Mouse (Mus musculus) neural tube, embryonic 14.5 days (tissue): ENCODE data around the gene Lrrc49. TPM values are rescaled to one million over a fixed set of nuclear protein-coding genes. Genes with fewer than 3 reads are reported as not detected.
A peak's percentile ranks its signal among the peaks of the same experiment; 100 is the strongest.

ENCODE experiments used
- ATAC-seq: fragments of 200-750 bp; cut with Nextera tagmentation; 2 replicates; pipeline ENCODE4 v1.8.0; 2017; ENCODE audit warnings: low read depth, mild to moderate bottlenecking, moderate TSS enrichment, moderate library complexity
- H3K27ac ChIP-seq: fragments of 300-500 bp; sonication (generic); 2 replicates; pipeline ENCODE4 v1.5.1; 2014; ENCODE audit warnings: low read depth, mild to moderate bottlenecking, control low read depth, low read length, moderate library complexity, mixed read lengths
- H3K27me3 ChIP-seq: fragments of 300-500 bp; sonication (generic); 2 replicates; pipeline ENCODE4 v1.6.1; 2014; ENCODE audit warnings: low read length; ENCODE audit not compliant: control insufficient read depth, insufficient read depth
- H3K36me3 ChIP-seq: fragments of 300-500 bp; sonication (generic); 2 replicates; pipeline ENCODE4 v1.6.1; 2014; ENCODE audit warnings: low read length, mixed read lengths; ENCODE audit not compliant: control insufficient read depth, insufficient read depth
- H3K4me1 ChIP-seq: fragments of 300-500 bp; sonication (generic); 2 replicates; pipeline ENCODE4 v1.6.1; 2014; ENCODE audit warnings: low read length; ENCODE audit not compliant: control insufficient read depth, insufficient read depth
- H3K4me2 ChIP-seq: fragments of 300-500 bp; sonication (generic); 2 replicates; pipeline ENCODE4 v1.6.1; 2014; ENCODE audit warnings: mild to moderate bottlenecking, low read depth, low read length, control low read depth
- H3K4me3 ChIP-seq: fragments of 300-500 bp; sonication (generic); 2 replicates; pipeline ENCODE4 v1.5.1; 2014; ENCODE audit warnings: low read depth, low read length, control low read depth, mixed read lengths
- H3K9ac ChIP-seq: fragments of 300-500 bp; sonication (generic); replicated peaks from 2 replicates; pipeline ENCODE4 v1.6.1; 2014; ENCODE audit warnings: low read depth, mild to moderate bottlenecking, control low read depth, low read length, mixed read lengths
- H3K9me3 ChIP-seq: fragments of 300-500 bp; sonication (generic); 2 replicates; pipeline ENCODE4 v1.6.1; 2016; ENCODE audit warnings: low read length; ENCODE audit not compliant: control insufficient read depth
- WGBS: fragments of 180-500 bp; shearing (Covaris S2); extraction: QIAGEN DNeasy Blood & Tissue Kit; methylation state at CpG from one replicate; pipeline ENCODE4 v1.1.7; 2014; 5-methylcytosine and 5-hydroxymethylcytosine counted together
- polyA plus RNA-seq: library from polyadenylated mRNA; unstranded; fragments of >200 nt; fragmentation: Nextera tagmentation; extraction: Ambion mirVana; gene quantifications from 2 replicates; pipeline ENCODE4 v1.2.1, GENCODE M21; 2014

The Lrrc49 gene
- 84.0 and 91.0 TPM in 2 replicates for polyA plus RNA-seq

DNA sequence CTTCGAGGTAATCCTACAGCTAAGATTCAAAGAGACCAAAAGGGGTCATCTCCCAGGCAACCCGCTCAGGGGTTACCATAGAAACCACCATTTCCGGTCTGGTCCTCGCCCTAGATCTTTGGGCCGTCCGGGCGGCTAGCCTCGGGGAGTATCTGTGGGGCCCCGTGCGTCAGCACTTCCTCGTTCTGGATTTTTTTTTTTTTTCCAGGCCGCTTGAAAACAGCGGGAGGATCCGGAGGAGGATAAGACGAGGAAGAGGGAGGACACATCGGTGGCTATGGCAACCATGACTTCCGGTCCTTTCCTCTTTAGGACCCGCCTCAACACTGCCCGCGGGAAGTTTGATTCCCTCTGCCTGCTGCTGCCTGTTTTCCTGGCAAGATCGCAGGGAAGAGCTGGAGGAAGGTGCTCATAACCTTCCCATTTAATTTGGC lies at the start of gene Lrrc49:
Lrrc49 (minus strand) TSS at position 268 of the 434 bp plus-strand sequence.
- H3K27me3 ChIP-seq: no peaks in the 10 kb centered on the region
- WGBS: 1% methylated on average over 21 of the region's 21 CpGs
- H3K4me1 ChIP-seq: 0 out of 2 replicates have a peak, but pooled peaks cover 7% of the 10 kb centered on the region
- peak within 1 kb of the TSS; percentile 96 for H3K27ac ChIP-seq
- no peaks in the 10 kb centered on the region for H3K9me3 ChIP-seq
- peaks cover 11% of the 10 kb centered on the region for H3K36me3 ChIP-seq
- peak within 1 kb of the TSS; percentile 52 for H3K4me2 ChIP-seq
- ATAC-seq: peak; percentile 98
- peak within 1 kb of the TSS; percentile 60 for H3K9ac ChIP-seq
- peak within 1 kb of the TSS; percentile 47 for H3K4me3 ChIP-seq

DNA sequence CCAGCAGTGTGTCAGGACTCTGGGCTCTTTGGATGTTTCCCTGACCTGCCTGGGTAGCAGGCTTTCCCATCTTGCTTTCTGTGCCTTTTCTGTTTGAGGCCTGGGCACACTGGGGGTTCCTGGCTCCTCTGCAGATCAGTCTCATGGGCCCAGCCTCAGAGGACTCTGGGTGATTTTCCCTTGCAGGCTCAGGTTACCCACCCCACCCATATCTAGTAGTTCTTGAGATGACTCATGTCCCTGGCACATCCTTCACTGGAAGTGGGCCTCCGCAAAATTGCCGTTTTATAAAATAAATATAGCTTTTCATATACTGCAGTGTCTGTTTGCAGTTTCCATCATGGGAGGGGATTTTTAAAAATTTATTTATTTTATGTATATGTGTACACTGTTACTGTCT lies 46.4 kb upstream of the Lrrc49 start:
- ATAC-seq: no peak
- 93% methylated on average over 2 of the region's 2 CpGs for WGBS
- H3K27ac ChIP-seq: no peak overlapping the region

DNA sequence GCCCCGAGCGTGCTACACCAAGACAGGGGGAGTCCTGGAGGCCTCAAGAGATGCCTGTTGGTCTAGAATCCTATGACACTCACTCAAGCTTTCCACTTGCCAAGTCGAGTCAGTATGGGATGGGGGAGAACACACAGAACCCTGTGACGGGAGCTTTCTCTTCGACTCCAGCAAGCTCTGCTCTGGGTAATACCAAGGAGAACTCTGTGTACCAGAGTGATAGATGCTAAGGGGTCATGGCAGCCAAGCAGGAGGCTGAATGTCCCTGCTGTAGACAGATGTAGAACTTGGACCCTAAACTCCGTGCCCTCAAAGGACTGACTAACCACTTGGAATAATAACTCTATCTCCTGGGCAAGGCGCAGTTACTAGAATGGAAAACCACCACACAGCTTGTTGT lies 37.0 kb upstream of the Lrrc49 start:
- no peaks in the 10 kb centered on the region for H3K4me1 ChIP-seq
- H3K36me3 ChIP-seq: 0 out of 2 replicates have a peak, but pooled peaks cover 2% of the 10 kb centered on the region
- 93% methylated on average over 7 of the region's 7 CpGs for WGBS
- no peak overlapping the region for H3K27ac ChIP-seq
- no peaks in the 10 kb centered on the region for H3K9me3 ChIP-seq
- H3K27me3 ChIP-seq: no peaks in the 10 kb centered on the region
- ATAC-seq: no peak
- H3K9ac ChIP-seq: no peak overlapping the region
- no peak overlapping the region for H3K4me3 ChIP-seq
- H3K4me2 ChIP-seq: no peak overlapping the region

More for the DNA sequence above, 46.4 kb upstream of the Lrrc49 start:
- no peaks in the 10 kb centered on the region for H3K4me1 ChIP-seq
- H3K4me2 ChIP-seq: no peak overlapping the region
- no peaks in the 10 kb centered on the region for H3K9me3 ChIP-seq
- no peaks in the 10 kb centered on the region for H3K27me3 ChIP-seq
- H3K36me3 ChIP-seq: no peaks in the 10 kb centered on the region
- no peak overlapping the region for H3K4me3 ChIP-seq
- H3K9ac ChIP-seq: no peak overlapping the region

DNA sequence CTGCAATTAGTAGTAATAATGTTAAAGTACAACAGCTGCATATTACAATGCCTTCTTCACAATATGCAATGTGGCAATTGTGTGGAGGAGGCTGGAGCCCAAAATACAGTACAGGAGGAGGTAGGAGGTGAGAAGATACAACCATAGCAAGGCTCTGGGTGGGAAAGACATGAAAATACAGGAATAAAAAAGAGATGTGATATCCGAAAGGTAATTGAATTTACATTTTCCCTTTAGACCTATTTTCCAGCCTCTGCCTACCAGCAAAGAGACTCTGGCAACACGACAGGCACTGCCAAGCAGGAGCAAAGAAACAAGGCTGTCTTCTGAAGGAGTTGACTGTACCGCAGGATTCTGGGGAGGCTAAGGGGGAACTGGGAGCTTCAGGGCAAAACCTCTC lies 31.7 kb upstream of the Lrrc49 start:
- H3K9ac ChIP-seq: no peak overlapping the region
- H3K4me2 ChIP-seq: no peak overlapping the region
- H3K36me3 ChIP-seq: no peaks in the 10 kb centered on the region
- H3K4me3 ChIP-seq: no peak overlapping the region
- no peak for ATAC-seq
- H3K27me3 ChIP-seq: no peaks in the 10 kb centered on the region
- 71% methylated on average over 3 of the region's 3 CpGs for WGBS
- H3K9me3 ChIP-seq: no peaks in the 10 kb centered on the region
- no peak overlapping the region for H3K27ac ChIP-seq
- no peaks in the 10 kb centered on the region for H3K4me1 ChIP-seq

DNA sequence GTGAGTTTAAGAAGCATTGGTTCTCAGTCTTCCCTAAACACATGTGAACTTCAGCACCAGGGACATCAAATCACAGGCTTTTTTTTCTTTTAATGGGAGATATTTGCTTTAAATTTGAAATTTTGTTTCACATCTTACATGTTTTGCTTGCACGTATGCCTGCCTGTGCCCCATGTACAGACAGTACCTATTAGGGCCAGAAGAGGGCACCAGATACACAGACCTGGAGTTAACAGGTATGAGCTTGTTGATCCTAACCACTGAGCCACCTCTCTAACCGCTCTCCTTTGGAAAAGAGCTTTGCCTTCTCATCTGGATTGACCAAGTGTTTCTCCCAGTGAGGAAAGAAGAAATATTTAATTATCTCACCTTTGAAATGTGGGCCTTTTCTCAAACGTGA lies 30.3 kb upstream of the Lrrc49 start:
- Histone ChIP-seq H3K27me3 (no peaks in the 10 kb centered on the region), H3K9ac (no peak overlapping the region), H3K4me1 (no peaks in the 10 kb centered on the region), H3K36me3 (no peaks in the 10 kb centered on the region), H3K9me3 (no peaks in the 10 kb centered on the region), H3K27ac (no peak overlapping the region), H3K4me2 (no peak overlapping the region), H3K4me3 (no peak overlapping the region)
- no peak for ATAC-seq
- WGBS: 57% methylated on average over 3 of the region's 3 CpGs

DNA sequence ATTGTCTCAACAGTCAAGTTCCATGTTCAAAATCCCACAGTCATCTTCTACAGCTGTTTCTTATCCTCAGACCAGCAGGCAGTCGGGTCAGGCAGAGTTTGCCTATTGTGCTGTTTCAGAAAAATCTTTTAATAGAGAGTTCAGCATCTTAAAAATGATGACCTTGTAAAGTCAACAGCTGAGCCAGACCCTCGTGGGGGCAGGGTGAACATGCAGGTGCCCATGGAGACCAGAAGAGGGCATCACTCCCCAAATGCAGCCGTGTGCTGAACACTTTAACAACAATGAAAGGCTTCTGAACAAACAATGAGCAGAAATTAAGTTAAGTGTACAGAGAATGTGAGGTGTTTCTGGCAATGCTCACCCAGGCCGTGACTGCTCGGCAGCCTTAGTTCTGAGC lies 27.9 kb upstream of the Lrrc49 start:
- Histone ChIP-seq H3K4me3 (no peak overlapping the region), H3K27ac (no peak overlapping the region), H3K36me3 (no peaks in the 10 kb centered on the region), H3K9me3 (no peaks in the 10 kb centered on the region), H3K4me1 (no peaks in the 10 kb centered on the region), H3K27me3 (no peaks in the 10 kb centered on the region), H3K4me2 (no peak overlapping the region), H3K9ac (no peak overlapping the region)
- 60% methylated on average over 5 of the region's 5 CpGs for whole genome bisulfite sequencing
- ATAC-seq: no peak

DNA sequence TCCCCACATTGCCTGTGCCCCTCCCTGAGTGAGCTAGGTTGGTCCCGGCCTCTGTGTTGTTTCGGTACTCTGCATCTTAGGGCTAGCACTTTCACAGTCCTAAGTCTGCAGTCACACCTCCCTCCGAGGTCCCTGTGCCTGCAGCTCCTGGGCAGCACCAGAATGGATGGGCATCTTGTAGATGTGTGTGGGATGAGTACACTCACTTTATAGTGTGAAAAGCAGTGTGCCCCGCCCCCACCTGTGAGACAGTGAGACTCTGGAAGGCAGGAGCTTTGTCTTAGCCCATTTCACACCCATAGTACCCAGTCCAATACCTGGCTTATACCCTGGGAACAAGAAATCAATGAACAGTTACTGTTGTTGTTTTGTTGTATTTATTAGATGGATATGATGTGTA lies 27.3 kb upstream of the Lrrc49 start:
- Histone ChIP-seq H3K9me3 (no peaks in the 10 kb centered on the region), H3K27me3 (no peaks in the 10 kb centered on the region), H3K4me2 (no peak overlapping the region), H3K36me3 (no peaks in the 10 kb centered on the region), H3K9ac (no peak overlapping the region), H3K4me1 (no peaks in the 10 kb centered on the region), H3K4me3 (no peak overlapping the region), H3K27ac (no peak overlapping the region)
- no peak for ATAC-seq
- WGBS: 85% methylated on average over 4 of the region's 4 CpGs

DNA sequence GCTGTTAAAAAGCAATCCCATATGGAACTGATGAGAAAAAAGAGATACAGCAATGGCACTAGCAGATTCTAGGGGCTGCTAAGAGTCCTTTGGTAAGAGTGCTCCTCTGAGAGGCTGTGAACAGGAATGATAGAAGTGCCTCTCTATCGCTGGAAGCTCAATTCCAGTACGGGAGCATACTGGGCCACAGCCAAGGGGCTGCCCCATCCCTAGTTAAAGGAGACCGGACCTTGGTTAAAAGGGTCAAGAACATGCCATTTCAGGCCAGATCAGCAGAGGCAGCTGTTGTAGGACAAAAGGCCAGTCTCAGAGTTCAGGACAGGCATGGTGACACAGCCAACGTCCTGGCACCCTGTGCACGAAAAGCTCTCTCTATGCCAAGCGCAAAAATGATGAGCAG lies 26.2 kb upstream of the Lrrc49 start:
- Histone ChIP-seq H3K36me3 (no peaks in the 10 kb centered on the region), H3K9me3 (no peaks in the 10 kb centered on the region), H3K9ac (no peak overlapping the region), H3K4me3 (no peak overlapping the region), H3K4me1 (no peaks in the 10 kb centered on the region), H3K27me3 (no peaks in the 10 kb centered on the region), H3K27ac (no peak overlapping the region), H3K4me2 (peak overlapping the region; percentile 93; the same call in 1 of the 2 replicates)
- 75% methylated on average over 6 of the region's 6 CpGs for WGBS
- ATAC-seq: no peak

DNA sequence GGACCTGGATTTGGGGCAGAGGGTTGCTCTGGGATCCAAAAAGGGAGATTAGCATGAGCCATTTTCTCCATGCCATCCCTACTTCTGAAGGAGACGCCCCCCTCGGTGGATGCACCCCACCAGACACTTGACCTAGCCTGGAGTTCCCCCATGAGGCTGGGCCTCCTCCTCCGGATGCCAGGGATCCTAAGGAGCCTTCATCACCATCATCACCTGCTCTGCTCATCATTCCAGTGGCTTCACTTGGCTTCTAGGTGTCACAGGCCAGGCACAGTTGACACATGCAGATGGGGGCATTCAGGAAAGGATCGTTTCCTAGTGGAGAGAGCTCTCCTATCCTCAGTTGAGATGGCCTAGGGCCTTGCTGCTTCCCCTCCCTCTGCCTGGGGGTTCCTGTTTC lies 25.7 kb upstream of the Lrrc49 start:
- 33% methylated on average over 4 of the region's 4 CpGs for WGBS
- H3K4me2 ChIP-seq: peak overlapping the region; percentile 93
- ATAC-seq: no peak
- H3K27me3 ChIP-seq: no peaks in the 10 kb centered on the region
- no peaks in the 10 kb centered on the region for H3K9me3 ChIP-seq
- no peaks in the 10 kb centered on the region for H3K36me3 ChIP-seq
- peak overlapping the region; percentile 61 for H3K4me3 ChIP-seq
- peak overlapping the region; percentile 86 for H3K9ac ChIP-seq
- no peak overlapping the region for H3K27ac ChIP-seq
- H3K4me1 ChIP-seq: no peaks in the 10 kb centered on the region
